Mouse (Mus musculus): ENCODE measurements around the gene Itm2b.

Gene Itm2b

DNA sequence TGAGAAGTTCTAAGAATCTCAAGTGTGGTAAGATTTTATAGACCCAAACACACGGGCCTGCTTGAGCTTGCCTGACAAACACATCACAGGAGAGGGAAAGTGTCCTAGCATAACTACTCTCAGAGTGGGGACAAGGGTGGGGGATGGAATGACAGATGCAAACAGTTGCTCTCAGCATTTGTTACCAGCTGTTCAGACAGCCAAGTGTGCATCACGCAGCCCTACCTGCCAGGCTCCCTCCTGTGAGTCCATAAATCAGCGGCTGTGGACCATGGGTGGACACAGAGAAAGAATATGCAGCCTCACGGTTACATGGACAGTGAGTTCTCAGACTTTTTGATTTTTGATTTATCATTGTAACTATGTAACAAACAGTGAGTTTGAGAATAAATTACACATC is 15.5 kb downstream of the Itm2b start:
- in situ Hi-C loops (cut with MboI, MseI): no loop called here

DNA sequence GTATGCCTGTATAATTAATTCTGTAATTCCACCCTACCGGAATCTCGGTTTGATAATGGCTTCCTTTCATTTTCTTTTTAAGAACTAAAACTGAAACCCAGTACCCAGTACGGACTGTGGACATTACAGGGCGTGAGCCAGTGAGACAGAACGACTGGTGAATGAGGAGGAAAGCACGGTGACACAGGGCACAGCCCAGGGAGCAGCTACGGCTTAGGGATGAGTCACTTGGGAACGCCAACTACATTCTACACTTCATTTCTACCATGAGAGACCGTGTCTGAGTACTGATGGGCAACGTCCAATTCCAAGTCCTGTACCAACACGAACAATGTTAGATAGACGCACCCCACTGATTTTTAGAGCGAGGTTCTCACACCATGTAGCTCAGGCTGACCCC is 16.1 kb downstream of the Itm2b start:
- in situ Hi-C loops (cut with MboI, MseI): no loop called here

DNA sequence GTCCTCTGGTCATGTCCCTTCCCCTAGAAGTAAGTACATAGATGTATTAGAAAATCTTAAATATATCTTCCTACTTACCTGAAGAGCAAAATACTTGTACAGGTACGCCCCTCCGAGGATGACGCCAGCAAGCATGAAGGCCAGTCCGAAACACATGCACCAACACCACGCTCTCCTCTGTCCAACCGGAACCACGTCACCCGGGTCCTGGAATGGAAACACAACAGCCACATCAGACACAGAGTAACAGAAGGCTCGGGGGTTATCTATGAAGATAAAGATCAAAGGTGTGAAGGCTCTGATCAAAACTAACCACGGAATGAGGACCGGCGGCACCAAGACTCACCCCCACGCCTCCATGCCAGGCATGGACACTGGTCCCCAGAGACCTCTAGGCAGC is 16.9 kb downstream of the Itm2b start:
- in situ Hi-C loops (cut with MboI, MseI): no loop called here

DNA sequence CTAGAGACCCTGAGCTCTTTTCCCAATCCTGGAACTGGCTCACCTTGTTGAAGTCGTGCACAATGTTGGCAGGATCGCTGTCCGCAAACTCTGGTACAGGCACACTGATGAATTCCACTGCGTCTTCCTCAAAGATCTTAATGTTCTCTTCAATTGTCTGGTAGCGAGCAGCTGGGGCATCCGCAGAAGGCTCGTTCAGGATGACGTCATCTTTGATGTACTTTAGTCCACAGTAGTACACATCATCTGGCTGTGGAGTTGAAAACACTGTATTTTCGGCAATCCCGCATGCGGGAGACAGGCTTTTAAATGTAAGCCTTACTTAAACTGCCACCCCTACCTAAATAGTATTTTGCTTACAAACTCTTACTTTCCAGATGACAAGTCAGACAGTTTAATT is 18.8 kb downstream of the Itm2b start:
- in situ Hi-C loops (cut with MboI, MseI): no loop called here

DNA sequence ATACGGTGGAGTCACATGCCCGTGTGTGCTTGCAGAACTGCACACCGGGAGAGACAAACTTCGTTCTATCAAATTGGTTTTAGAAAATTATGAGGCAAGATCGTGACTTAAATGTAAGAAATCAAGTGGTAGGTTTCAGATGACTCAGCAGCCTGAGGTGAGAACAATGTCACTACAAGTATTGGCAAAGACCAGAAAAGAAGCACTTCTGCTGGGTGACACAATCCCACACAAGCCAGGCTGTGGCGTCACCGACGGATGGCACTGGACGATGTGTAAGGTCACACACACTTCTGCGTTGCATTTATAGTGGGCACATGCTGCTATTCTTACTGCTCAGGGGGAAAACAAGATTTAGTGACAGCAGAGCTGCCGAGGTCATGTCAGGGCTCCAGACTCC is 21.3 kb downstream of the Itm2b start:
- in situ Hi-C loops (cut with MboI, MseI): no loop called here

DNA sequence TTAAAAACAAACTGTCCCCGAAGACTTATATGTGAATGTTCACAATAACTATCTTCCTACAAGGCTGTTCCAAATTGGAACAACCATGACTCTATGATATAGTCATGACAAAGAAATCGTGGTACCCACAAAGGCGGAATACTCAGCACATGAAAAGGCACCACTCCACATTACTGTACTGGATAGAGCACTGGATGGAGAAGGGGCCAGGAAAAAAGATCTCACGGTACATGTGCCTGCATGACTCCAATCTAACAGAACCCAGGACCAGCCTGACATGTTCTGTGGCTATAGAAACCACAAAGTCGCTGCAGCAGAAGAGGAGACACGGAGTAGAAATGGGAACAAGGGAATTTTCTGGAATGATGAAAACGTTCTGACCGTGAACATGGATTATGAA is 30.4 kb downstream of the Itm2b start:
- in situ Hi-C loops (cut with MboI, MseI): no loop called here

DNA sequence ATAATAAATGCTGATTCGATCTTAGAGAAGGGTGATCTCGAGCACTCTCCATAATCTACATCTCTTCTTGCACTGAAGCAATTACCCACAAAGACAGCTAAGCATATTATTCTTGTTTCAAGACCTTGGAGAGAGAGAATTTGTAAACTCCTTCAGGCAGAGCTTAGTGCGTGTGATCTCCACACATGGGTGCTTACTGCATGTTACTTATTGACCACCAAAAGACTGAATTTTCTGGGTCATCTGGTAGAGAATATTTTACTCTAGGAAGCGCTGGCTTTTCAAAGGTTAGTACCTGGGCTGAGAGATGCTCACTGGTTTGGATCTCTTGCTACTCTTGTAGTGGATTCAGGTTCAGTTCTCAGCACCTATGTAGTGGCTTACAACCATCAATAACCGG is 34.0 kb downstream of the Itm2b start:
- in situ Hi-C loops (cut with MboI, MseI): no loop called here

DNA sequence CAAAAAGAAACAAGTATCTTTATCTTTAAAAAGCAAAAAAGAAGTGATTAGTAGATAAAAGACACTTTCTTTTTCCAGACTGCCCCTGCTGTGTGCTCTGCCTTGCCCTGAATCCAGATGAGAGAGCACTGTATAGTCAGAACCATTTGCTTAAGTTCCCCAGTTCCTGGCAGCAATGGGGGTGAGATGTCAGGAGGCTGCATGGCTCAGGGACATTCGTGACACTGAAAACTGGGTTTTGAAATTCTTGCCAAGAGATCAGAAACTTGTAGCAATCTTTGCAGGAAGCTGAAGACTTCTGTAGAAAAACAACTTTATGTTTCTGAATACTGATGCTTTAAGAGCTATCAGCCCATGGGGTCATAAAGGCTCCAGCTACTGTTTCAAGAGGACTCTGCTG is 35.1 kb downstream of the Itm2b start:
- in situ Hi-C loops (cut with MboI, MseI): no loop called here

DNA sequence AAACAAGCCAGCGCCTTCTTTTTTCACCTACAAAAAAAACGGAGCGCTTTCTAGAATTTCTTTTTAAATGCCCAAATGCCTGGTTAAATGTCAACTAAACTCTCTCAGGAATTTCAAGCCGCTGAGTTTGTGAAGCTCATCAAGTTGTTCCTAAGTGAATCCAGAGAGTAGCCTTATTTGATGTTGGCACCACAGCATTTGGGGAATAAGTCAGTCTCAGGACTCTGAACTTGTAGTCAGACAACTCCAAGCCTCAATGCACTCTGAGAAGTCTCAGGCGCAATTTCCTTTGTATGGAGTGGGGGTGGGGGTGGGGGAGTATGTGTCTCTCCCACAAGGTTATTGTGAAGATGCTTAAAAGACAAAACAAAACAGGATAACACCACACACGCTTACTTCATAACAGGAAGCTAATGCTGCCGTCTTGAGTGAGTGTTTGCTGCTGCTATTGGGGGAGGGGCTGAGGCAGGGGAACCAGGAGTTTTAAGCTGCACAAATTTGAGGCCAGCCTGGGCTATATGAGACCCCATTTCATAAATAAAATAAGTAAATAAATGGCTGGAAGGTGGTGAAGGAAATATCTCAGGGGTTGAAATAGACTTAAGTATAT is 35.9 kb downstream of the Itm2b start:
- in situ Hi-C loops (cut with MboI, MseI): no loop called here

DNA sequence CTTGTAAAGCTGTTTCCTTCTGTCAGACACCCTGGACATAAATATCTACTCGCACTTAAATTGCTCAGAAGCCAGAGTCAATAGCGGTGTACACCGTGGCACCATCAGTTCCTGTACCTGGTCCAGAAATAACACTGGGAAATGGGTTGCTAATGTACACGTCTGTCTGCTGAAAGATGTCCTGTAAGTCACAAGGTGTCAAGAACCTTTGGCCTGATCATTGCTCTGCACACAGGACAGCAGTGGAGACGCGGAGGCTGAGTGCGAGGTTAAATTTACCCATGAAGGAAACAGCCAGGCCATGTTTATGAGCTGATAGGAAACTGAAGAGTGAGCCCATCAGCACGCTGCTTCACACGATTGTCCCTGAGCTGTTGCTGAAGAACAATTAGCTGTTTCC is 37.8 kb downstream of the Itm2b start:
- in situ Hi-C loops (cut with MboI, MseI): no loop called here

DNA sequence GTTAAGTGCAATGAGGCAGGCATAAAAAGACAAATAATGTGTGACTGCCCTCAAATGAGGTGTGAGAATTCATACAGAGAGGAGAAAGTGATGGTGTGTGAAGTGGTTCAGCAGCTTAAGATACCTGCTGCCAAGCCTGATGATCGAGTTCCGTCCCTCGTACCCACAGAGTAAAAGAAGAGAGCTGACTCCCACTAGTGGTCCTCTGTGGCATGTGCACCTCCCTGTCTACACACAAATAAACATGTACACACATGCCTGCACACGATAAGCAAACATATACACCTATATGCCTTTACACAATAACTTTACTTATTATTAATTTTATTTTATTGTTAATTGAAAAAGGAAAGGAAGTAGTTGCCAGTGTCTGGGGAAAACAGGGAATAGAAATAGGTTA is 39.5 kb downstream of the Itm2b start:
- in situ Hi-C loops (cut with MboI, MseI): no loop called here

DNA sequence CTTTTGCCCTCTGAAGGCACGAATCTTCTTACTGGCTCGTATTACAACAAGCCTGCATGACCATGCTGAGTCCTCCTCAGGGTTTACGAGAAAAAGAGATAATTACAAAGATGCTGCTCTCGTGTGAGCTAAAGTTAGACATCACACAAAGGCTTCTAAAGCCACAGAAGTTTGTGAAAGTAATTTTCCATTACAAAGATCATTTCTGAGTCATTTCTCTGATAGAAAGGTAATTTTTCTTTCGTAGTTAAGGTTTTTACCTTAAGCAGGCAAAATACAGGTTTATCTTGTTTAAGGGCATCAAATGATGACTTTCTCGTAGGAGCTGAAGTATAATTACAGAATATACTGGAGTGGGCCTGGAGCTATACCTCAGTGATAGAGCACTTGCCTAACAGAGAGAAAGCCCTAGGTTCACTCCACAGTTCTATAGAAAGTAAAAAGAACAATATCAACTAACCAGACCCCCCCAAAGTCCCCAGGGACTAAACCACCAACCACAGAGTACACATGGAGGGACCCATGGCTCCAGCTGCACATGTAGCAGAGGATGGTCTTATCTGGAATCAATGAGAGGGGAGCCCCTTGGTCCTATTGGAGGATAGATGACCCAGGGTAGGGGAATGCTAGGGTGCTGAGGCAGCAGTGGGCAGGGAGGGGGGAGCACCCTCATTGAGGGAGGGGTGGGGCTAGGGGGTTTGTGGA is 44.9 kb downstream of the Itm2b start:
- in situ Hi-C loops (cut with MboI, MseI): no loop called here

DNA sequence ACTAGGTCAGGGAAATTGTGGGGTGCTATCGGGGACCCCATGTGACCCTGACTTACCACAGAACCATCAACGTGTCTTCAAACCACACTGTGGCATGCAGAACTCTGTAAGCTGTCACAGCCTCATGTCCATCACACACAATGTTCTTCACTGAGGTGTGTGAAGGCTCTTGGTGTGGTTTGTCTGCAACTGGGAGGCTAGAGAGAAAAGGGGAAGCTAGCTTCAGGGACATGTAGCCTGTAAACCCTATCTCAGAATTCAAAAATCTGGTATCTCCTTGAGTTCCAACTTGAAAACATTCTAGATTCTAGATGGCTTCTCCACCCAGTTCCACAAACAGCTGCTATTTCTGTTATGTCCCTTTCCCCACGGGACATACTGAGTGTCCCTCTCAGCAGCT is 45.5 kb downstream of the Itm2b start:
- in situ Hi-C loops (cut with MboI, MseI): no loop called here

DNA sequence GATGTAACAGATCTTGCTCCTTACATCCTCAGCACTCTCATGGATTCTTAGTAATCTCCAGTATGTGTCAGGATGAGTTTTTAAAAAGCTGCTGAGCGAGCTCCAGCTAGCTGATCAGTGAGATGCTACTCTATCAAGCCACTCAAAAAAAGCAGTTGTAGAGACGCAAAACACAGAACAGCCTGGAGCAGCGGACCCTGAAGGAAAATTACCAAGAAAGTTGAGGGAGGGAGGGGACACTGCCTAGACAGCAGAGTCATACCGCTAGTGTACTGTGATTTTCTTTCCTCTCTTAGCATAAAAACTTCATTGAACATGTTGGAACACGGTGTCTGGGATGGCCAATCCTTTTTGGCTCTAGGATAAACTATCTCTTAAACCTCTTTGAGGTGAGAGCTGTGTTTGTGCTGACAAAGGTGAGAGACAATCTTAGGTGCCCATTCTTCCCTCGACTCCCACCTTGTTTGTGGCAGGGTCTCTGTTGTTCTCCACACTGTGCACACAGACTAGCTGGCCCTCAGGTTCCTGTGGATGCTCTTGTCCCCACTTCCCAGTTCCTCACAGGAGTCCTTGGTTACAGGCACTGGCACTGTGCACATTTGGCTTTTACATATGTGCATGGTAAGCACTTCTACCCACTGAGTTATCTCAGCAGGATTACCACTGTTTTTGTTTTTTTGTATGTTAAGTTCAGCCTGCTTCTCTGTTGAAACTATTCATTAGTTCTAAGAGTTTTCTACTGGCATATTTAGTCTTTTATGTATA is 48.6 kb downstream of the Itm2b start:
- in situ Hi-C loops (cut with MboI, MseI): no loop called here

DNA sequence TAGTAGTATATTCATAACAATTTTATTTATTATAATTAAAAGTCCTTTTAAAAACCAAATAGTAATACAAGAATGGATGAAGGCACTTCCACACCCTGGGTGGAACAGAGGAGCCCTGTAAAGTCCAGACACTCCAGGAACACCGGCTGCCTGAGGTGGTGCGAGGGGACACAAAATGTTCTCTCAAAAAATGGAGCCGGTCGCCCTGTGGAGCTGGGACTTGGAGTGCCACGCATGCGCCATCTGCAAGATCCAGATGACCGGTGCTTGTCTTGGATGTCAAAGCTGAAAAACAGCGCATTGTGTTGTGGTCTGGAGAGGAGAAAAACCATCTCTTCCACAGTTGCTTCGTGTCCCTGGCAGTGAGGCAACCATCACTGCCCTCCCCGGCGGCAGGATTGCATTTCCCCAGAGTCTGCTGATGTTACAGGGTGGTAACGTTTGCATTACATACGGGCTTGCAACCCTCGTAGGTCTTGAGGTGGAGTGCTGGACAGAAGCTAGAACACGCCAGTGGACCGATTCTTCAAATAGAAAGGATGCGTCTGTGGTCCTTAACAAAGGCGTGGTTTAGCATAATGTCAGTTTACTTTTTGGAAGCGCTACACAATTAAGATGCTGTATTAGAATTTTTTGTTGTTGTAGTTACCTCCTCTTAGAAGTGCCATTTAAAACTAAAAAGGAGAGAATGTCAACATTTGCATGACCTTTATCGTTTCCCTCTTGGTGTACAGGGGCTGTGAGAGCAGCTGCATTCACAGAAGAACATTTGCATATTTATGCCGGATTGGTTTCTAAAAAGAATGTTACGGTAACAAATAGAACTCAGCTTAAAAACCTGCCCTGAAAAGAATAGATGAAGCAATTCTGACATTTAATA is 49.9 kb downstream of the Itm2b start:
- in situ Hi-C loops (cut with MboI, MseI): no loop called here

DNA sequence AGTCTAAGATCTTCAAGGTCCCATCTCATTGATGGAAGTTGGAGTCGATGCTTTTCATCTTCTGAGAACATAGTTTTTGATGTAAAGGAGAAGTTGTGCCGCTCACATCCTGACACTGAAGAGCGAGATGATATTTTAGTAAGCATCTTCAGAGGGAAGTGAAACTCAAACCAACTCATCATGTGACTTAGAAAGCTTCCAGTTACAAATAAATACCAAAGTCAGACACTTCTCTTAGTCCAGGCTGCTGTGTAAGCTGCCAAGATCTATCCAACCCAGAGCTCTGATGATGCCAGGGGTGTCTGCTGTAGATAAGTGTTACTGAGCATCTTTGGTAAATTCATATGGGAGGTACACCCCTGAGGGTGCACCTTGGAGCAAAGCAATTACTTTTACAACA is 51.2 kb downstream of the Itm2b start:
- in situ Hi-C loops (cut with MboI, MseI): no loop called here

DNA sequence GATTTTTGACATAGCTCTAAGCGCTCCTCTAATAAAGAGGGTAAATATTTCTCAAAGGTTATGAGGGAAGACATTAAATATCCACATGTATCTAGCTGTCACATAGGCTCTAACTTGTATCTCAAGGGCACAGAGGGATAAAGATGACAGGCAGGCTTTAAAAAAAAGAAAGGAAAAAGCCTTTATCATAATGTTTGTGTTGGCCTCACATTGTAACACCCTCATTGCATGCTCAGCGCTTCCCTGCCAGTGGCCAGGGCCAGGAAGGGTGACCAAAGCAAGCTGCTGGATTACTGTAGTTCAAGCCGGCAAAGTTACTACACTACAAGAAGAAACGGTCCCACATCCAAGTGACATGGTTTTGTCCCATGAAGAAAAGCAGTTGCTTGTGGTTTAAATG is 53.7 kb downstream of the Itm2b start:
- in situ Hi-C loops (cut with MboI, MseI): no loop called here

DNA sequence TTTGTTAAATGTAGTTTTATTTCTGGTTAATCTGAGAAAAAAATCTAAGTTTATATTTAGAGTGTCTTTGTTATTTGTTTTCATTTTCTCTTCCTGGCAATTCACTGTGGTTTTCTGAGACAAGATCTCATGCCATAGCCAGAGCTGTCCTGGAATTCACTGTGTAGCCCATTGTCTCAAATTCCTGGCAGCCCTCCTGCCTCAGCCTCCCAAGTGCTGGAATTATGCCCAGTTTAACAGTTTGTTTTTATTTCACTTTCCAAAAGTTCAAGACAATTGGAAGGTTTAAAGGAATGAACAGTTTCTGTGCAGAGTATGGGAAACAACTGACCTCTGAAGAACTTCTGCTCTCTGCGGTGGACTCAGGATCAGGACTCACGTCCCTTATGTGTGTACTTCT is 55.2 kb downstream of the Itm2b start:
- in situ Hi-C loops (cut with MboI, MseI): loop anchor here (5.0 to 10.0 kb wide), 2 partner anchors 175 to 193 kb away; no protein-coding TSS in a partner anchor

DNA sequence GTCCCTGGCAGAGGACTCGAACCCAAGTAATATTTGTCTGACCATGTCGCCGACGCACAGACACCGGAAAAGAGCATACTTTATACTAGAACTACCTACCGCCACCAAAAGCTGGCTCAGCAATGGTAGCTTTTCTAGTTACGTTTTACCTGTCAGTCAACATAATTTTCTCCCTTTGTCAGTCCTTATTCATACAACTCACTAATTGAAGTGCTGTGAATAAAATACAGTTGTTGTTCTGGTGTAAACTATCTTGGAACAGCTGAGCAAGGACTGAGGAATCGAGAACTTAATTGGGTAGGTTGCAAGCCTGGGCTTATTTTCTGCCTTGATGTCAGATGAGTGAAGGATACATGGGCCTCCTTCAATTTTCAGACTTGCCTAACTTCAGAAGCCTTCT is 58.6 kb downstream of the Itm2b start:
- in situ Hi-C loops (cut with MboI, MseI): loop anchor here (5.0 to 10.0 kb wide), 2 partner anchors 178 to 189 kb away; no protein-coding TSS in a partner anchor

DNA sequence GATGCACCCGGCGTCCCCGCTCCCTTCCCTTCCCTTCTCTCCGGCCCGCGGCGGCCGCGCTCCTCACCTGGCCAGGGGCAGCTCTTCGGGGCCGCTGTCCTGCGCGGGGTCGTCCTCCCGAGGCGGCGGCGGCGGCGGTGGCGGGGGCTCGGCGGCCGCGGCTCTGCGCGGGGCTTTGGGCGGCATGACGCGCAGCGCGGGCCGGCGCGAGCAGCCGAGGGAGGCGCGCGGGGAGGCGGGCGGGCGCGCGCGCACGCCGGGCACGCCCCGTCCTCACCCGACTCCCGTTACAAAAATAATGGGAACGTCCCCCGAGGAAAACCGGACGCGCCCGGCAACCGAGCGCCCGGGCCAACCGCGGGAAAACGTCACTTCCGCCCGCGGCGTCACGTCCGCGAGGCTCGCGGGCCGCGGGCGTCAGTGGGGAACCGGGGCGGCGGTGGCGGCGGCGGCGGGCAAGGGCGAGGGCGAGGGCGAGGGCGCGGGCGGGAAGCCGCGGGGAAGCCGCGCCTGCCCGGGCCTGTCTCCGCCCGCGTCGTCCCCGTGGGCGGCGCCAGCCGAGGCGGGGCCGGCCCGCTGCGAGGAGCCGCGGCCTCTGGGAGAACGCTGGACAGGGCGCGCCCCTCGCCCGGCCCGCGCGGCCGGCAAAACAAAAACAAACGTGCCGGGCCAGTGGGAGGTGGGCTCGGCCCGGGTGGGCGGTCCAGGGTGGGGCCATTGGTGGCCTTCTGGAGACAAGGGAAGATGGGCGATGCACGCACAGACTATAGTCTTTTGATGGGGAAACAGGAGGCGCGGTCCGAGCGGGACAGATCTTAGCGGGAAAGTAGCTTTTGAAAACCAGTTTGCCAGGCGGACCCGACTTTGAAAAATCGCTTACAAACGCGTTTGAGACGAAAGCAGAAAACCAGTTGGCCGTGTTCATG is 59.4 kb downstream of the Itm2b start, which contains the start of gene Rb1:
Gene Rb1 (minus strand): TSS at position 367 of the 926 bp plus-strand sequence.
- in situ Hi-C loops (cut with MboI, MseI): loop anchor here (5.0 to 10.0 kb wide), 2 partner anchors 179 to 188 kb away; no protein-coding TSS in a partner anchor
